Mouse (Mus musculus) spleen, adult 2 months (tissue): ENCODE measurements around the gene Hpf1. TPM values are rescaled to one million over a fixed set of nuclear protein-coding genes. Genes with fewer than 3 reads are reported as not detected.
A peak's percentile ranks its signal among the peaks of the same experiment; 100 is the strongest.

Experiments used
- DNase-seq, 2 experiments: peaks; one replicate each; pipeline versions ENCODE4 v3.0.0 to v3.0.0-alpha.2; 2012 to 2021; ENCODE audit warnings: low spot score in 2 of 2, low read depth in 1 of 2
- H3K27ac ChIP-seq: fragments of 200-500 bp; 2 replicates; pipeline ENCODE4 v1.5.1; 2012; ENCODE audit warnings: low read length, inconsistent platforms; ENCODE audit not compliant: insufficient read depth
- H3K27me3 ChIP-seq: fragments of 200-500 bp; 2 replicates; pipeline ENCODE4 v1.6.1; 2012; ENCODE audit warnings: mild to moderate bottlenecking, moderate library complexity, low read length, inconsistent platforms; ENCODE audit not compliant: control insufficient read depth, insufficient read depth
- H3K36me3 ChIP-seq: fragments of 200-500 bp; 2 replicates; pipeline ENCODE4 v1.6.1; 2012; ENCODE audit warnings: mild to moderate bottlenecking, low read length, inconsistent platforms; ENCODE audit not compliant: control insufficient read depth, insufficient read depth
- H3K4me1 ChIP-seq: fragments of 200-500 bp; 2 replicates; pipeline ENCODE4 v1.6.1; 2011; ENCODE audit warnings: inconsistent platforms; ENCODE audit not compliant: control insufficient read depth, insufficient read depth, insufficient read length
- H3K4me3 ChIP-seq: fragments of 200-500 bp; 2 replicates; pipeline ENCODE4 v1.5.1; 2011; ENCODE audit warnings: mild to moderate bottlenecking, inconsistent platforms; ENCODE audit not compliant: insufficient read depth, insufficient read length; ENCODE audit errors: extremely low read depth
- CTCF ChIP-seq: fragments of 200-500 bp; IDR thresholded peaks from 2 replicates; pipeline ENCODE4 v1.5.1; 2011; ENCODE audit warnings: mild to moderate bottlenecking, inconsistent platforms; ENCODE audit not compliant: insufficient read depth, insufficient read length, insufficient replicate concordance; ENCODE audit errors: extremely low read depth
- POLR2A ChIP-seq: fragments of 200-500 bp; IDR thresholded peaks from 2 replicates; pipeline ENCODE4 v1.6.1; 2011; ENCODE audit warnings: low read depth, low read length, inconsistent platforms
- WGBS: fragments of 180-500 bp; shearing (Covaris S2); methylation state at CpG from one replicate; pipeline ENCODE4 v1.1.7; 2018; 5-methylcytosine and 5-hydroxymethylcytosine counted together
- polyA plus RNA-seq: library from polyadenylated mRNA; depleted of rRNA; stranded (reverse); fragments of >200 nt; gene quantifications from 2 replicates; pipeline ENCODE4 v1.2.3, GENCODE M21; 2012; rRNA removed

Hpf1 gene
- 3.2 and 4.1 TPM in 2 replicates for polyA plus RNA-seq

DNA sequence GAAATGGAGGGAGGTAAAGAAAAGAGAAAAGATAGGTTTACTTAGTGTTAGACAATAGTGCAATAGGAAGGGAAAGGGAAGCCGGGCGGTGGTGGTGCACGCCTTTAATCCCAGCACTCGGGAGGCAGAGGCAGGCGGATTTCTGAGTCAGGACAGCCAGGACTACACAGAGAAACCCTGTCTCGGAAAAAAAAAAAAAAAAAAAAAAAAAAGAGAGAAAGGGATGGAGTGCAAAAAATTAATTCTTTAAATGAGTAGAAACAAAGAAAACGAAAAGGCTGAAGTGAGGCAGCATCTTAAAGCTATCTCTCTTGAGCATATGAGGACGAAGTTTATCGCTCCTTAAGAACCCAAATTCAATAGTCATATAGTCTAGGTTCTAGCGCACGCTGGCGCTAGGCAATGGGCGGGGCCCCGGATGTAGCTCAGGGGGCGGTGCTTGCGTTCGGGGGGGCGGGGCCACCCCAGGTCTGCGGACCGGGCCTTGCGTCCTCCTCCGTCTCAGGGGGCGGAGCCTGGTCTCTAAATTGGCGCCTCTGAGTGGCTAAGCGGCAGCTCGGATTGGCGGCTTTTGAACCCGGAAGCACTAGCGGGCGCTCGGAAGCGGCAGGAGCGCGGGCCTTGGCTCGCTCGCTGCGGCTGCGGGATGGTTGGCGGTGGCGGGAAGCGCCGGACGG, at the start of gene Hpf1:
Gene Hpf1 (plus strand): TSS at position 576 of the 677 bp plus-strand sequence.
- no peak for TF ChIP-seq CTCF
- TF ChIP-seq POLR2A, result peak; percentile 80
- Histone ChIP-seq H3K4me1 (peaks cover 11% of the 10 kb centered on the region; the same call in 1 of the 2 replicates), H3K27me3 (no peaks in the 10 kb centered on the region), H3K4me3 (peak within 1 kb of the TSS; percentile 96), H3K27ac (peak within 1 kb of the TSS; percentile 36; the same call in 1 of the 2 replicates), H3K36me3 (no peaks in the 10 kb centered on the region)
- DNase-seq, result peak; percentile 96 to 97
- WGBS, result 1% methylated on average over 42 of the region's 43 CpGs

GRCm38 (mm10) chr8:60842388-60842787, 47.8 kb upstream of the Hpf1 start:
- Histone ChIP-seq H3K27ac (no peak overlapping the region), H3K4me3 (no peak overlapping the region), H3K4me1 (no peaks in the 10 kb centered on the region), H3K27me3 (no peaks in the 10 kb centered on the region), H3K36me3 (no peaks in the 10 kb centered on the region)
- TF ChIP-seq POLR2A, result no peak
- TF ChIP-seq CTCF, result no peak
- DNase-seq, result no peak
- 81% methylated on average over 6 of the region's 6 CpGs for WGBS

- Histone ChIP-seq H3K4me3 (no peak overlapping the region), H3K36me3 (no peaks in the 10 kb centered on the region), H3K4me1 (no peaks in the 10 kb centered on the region), H3K27ac (no peak overlapping the region), H3K27me3 (no peaks in the 10 kb centered on the region)
- DNase-seq, result no peak
- TF ChIP-seq POLR2A (no peak), CTCF (no peak)
Measured at GRCm38 (mm10) chr8:60857559-60857958, 32.7 kb upstream of the Hpf1 start.

DNA sequence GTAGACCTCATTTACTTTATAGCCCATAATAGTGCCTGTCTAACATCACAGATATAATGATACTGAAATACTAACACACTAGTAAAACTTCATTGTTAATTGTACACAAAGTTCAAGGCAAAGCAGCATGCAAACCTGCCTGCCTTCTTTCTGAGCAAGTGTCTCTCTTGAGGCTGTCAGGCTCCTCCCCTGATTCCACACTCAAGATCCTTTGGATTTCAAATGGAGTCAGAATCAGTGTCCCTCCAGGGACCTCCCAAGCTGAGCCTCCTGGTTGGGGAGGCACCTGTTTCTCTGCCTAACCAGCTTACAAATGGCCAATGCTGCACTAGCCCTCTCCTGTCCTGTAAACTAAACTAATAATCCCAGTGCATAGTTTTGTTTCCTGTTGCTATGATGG, 32.1 kb upstream of the Hpf1 start:
- H3K27me3 ChIP-seq, result no peaks in the 10 kb centered on the region
- H3K4me3 ChIP-seq, result no peak overlapping the region
- no peak for DNase-seq
- no peak for TF ChIP-seq CTCF
- no peak for TF ChIP-seq POLR2A
- H3K27ac ChIP-seq, result no peak overlapping the region
- no peaks in the 10 kb centered on the region for H3K4me1 ChIP-seq
- H3K36me3 ChIP-seq, result no peaks in the 10 kb centered on the region

DNA sequence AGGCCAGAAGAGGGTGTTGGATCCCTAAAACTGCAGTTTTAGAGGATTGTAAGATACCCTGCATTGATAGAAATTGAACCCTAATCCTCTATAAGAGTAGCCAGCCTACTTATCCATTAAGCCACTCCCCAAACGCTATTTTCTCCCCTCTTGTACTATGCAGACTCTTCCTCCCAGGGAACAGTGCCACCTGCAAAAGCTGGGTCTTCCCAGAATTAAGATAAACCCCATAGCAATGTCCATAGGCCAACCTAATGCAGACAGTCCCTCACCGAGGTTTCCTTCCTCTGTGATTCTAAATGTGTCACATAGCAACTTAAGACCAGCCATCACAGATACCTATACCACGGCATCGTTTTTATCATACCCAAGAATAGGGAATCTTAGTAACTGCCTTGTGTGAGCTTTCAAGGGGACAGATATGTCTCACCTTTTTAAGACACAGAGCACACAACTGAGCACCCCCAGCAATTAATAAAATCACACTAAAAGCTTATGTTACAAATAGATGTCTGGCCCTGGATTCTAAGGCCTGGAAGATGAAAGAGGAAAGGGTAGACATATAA, 31.2 kb upstream of the Hpf1 start:
- no peak for DNase-seq
- Histone ChIP-seq H3K4me1 (no peaks in the 10 kb centered on the region), H3K27me3 (no peaks in the 10 kb centered on the region), H3K27ac (no peak overlapping the region), H3K36me3 (no peaks in the 10 kb centered on the region), H3K4me3 (no peak overlapping the region)
- WGBS, result 58% methylated on average over 4 of the region's 4 CpGs
- TF ChIP-seq CTCF (no peak), POLR2A (no peak)

DNA sequence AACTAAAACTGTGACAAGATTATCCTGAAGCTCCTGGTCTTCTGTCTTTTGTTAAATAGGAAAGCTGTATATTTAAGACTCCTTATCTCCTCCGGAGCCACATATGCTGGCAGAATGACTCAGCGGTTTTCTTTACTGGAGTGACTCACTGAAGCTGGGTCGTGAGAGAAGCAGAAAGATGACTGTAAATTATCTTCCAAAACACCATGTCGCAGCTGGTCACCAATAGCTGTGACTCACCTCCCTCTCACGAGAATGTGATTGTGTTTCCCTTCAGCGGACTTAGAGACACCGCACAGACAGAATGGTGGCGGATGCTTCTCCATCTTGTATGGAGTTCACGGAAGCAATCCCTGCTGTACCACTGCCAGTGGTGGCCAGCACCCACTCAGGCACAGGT, 30.6 kb upstream of the Hpf1 start:
- WGBS, result 25% methylated on average over 9 of the region's 9 CpGs
- no peak for TF ChIP-seq POLR2A
- TF ChIP-seq CTCF, result no peak
- Histone ChIP-seq H3K27ac (no peak overlapping the region; the same call in 1 of the 2 replicates), H3K27me3 (no peaks in the 10 kb centered on the region), H3K36me3 (no peaks in the 10 kb centered on the region), H3K4me1 (no peaks in the 10 kb centered on the region), H3K4me3 (no peak overlapping the region)
- no peak for DNase-seq

DNA sequence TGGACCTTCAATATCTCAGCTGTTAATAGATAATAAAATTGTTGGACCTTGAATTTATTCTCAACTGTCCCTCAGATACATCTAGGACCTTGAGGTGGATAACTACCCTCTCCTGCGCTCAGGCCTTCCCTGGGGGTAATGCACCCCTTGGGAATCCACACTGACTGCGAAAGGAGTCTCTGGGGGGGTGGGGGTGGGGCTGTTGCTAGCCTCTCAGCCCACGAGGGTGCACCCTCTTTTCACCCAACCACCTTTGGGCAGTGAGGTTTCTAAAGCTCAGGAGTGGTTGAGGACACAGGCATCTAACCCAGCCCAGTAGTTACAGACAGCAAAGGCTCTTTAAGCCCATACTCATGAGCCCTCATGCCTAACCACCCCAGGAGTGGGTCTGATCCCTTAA, 29.5 kb upstream of the Hpf1 start:
- no peak for DNase-seq
- Histone ChIP-seq H3K36me3 (no peaks in the 10 kb centered on the region), H3K4me3 (no peak overlapping the region), H3K27ac (no peak overlapping the region), H3K27me3 (no peaks in the 10 kb centered on the region), H3K4me1 (no peaks in the 10 kb centered on the region)
- no peak for TF ChIP-seq POLR2A
- TF ChIP-seq CTCF, result no peak
- 26% methylated on average over 3 of the region's 3 CpGs for WGBS
